Mouse (Mus musculus) erythroblast, embryonic 14.5 days (primary cell): ENCODE measurements around the gene Ano1. TPM values are rescaled to one million over a fixed set of nuclear protein-coding genes. Genes with fewer than 3 reads are reported as not detected.
A peak's percentile ranks its signal among the peaks of the same experiment; 100 is the strongest.

Source experiments
- H3K27me3 ChIP-seq: 2 replicates; pipeline ENCODE4 v1.6.1; 2012; ENCODE audit warnings: inconsistent platforms; ENCODE audit not compliant: control insufficient read depth
- H3K36me3 ChIP-seq: 2 replicates; pipeline ENCODE4 v1.6.1; 2012; ENCODE audit warnings: mild to moderate bottlenecking, inconsistent platforms; ENCODE audit not compliant: control insufficient read depth
- H3K4me1 ChIP-seq: 2 replicates; pipeline ENCODE4 v1.6.1; 2012; ENCODE audit warnings: inconsistent platforms; ENCODE audit not compliant: control insufficient read depth
- H3K4me3 ChIP-seq: replicated peaks from 2 replicates; pipeline ENCODE3; 2012; ENCODE audit warnings: moderate library complexity, mild to moderate bottlenecking, inconsistent platforms
- H3K9me3 ChIP-seq: 2 replicates; pipeline ENCODE4 v1.6.1; 2012; ENCODE audit warnings: low read length, inconsistent platforms, mixed read lengths; ENCODE audit not compliant: control insufficient read depth
- GATA1 ChIP-seq: IDR thresholded peaks from 2 replicates; pipeline ENCODE4 v1.6.1; 2012; ENCODE audit warnings: low read length, inconsistent platforms, mixed read lengths
- TAL1 ChIP-seq: IDR thresholded peaks from 3 replicates; pipeline ENCODE4 v1.6.1; 2012; ENCODE audit warnings: low read length, inconsistent platforms, mixed read lengths
- polyA plus RNA-seq: library from polyadenylated mRNA; stranded (reverse); fragments of >175 nt; gene quantifications from 2 replicates; pipeline ENCODE4 v1.2.3, GENCODE M21; 2012

The Ano1 gene
- polyA plus RNA-seq, 1 experiment, result 0.08 TPM

DNA sequence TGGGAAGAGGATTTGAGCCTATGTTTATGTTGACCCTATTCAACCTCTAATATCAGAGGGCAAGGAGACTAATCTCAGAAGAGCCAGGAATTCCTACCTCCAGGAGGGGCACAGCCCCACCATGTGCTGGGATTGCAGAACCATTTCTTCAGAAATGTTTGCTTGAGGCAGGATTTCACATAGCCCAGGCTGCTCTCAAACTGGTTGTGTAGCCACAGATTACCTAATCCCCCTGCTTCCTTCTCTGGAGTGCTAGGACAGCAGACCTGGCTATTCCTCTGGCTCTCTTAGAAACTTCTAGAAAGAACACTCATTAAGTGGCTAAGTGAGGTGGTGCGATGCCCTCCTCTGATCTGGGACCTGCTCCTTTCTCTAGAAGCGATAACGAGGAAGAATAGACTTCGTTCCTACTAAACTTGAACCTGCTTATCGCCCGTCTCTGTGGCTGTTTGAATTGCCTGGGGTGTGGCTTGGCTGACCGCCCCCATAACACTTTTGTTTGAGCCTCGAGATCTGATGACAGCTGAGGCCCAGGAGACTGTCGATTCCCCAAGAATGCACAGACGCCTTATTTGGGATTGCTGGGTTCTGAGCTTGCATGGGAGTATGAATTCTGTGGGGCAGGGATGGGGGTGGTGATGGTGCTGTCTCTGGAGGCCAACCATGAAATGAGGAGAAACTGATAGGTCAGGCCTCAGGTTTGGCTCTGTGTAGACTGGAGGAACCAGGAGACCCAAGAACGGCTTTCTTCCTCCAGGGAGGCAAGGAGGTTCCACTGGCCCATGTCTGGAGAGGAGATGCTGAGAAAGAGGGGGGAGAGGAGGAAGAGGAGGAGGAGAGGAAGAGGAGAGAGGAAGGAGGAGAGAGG is 4.0 kb upstream of the Ano1 start:
- TF ChIP-seq TAL1 (no peak), GATA1 (no peak)
- Histone ChIP-seq H3K4me1 (peaks cover 37% of the 10 kb centered on the region), H3K9me3 (no peaks in the 10 kb centered on the region), H3K4me3 (no peak overlapping the region), H3K36me3 (no peaks in the 10 kb centered on the region), H3K27me3 (peaks cover 2% of the 10 kb centered on the region)

DNA sequence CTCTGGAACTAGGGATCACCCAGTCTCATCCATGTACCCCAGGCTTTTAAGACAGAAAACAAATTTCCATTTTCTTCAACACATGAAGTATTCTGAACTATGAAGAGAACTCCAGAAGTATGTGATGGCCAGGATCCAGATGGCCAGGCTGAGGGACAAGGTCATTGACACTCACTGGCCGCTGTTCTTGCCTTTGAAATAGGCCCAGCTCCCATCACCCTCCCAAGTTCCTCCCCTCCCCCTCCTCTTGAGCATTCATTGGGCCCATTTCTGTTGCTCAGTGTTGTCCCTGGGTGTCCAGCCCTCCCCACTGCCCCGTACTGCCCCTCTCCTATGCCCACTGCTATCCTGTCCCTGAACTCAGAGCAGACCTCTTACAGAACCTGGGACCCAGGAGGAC is 2.9 kb upstream of the Ano1 start:
- Histone ChIP-seq H3K4me1 (peaks cover 48% of the 10 kb centered on the region), H3K36me3 (no peaks in the 10 kb centered on the region), H3K4me3 (no peak overlapping the region), H3K27me3 (no peaks in the 10 kb centered on the region; the same call in none of the 2 replicates), H3K9me3 (no peaks in the 10 kb centered on the region)
- TF ChIP-seq GATA1 (no peak), TAL1 (no peak)

GRCm38 (mm10) chr7:144753657-144754031 is 1.9 kb upstream of the Ano1 start:
- TF ChIP-seq TAL1, result no peak
- TF ChIP-seq GATA1, result no peak
- no peaks in the 10 kb centered on the region for H3K9me3 ChIP-seq
- H3K4me3 ChIP-seq, result no peak overlapping the region
- no peaks in the 10 kb centered on the region; the same call in none of the 2 replicates for H3K27me3 ChIP-seq
- peaks cover 3% of the 10 kb centered on the region; the same call in 1 of the 2 replicates for H3K36me3 ChIP-seq
- peaks cover 58% of the 10 kb centered on the region for H3K4me1 ChIP-seq

GRCm38 (mm10) chr7:144752919-144753656 is 1.3 kb upstream of the Ano1 start:
- TF ChIP-seq TAL1, result no peak
- TF ChIP-seq GATA1, result no peak
- H3K4me1 ChIP-seq, result peaks cover 64% of the 10 kb centered on the region
- no peak overlapping the region for H3K4me3 ChIP-seq
- H3K36me3 ChIP-seq, result peaks cover 3% of the 10 kb centered on the region; the same call in 1 of the 2 replicates
- H3K27me3 ChIP-seq, result no peaks in the 10 kb centered on the region; the same call in none of the 2 replicates
- H3K9me3 ChIP-seq, result no peaks in the 10 kb centered on the region

GRCm38 (mm10) chr7:144747756-144748155 is 4.0 kb downstream of the Ano1 start:
- H3K4me1 ChIP-seq, result peaks cover 74% of the 10 kb centered on the region
- H3K36me3 ChIP-seq, result peaks cover 3% of the 10 kb centered on the region; the same call in 1 of the 2 replicates
- H3K4me3 ChIP-seq, result peak overlapping the region; percentile 10
- no peaks in the 10 kb centered on the region for H3K27me3 ChIP-seq
- H3K9me3 ChIP-seq, result no peaks in the 10 kb centered on the region
- TF ChIP-seq TAL1, result no peak; the same call in 2 of the 3 replicates

DNA sequence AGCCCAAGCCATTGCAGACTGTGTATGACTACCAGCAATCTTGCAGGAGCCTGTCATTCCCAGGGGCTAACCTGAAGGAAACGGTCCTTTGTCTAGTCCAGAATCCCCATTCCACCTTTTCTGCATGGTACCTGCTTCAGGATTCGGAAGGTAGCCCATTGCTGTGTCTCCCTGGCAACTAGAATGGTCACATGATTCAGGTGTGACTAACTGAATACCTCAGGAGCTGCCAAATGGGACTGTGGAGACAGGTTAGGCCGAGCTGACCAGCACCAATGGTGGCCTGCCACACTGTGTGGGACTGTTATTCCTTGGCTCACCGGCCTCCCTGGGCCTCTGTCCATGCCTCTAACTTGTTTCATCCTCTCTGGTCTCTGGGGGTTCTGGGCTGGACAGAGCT is 5.3 kb downstream of the Ano1 start:
- TF ChIP-seq TAL1, result no peak
- no peak for TF ChIP-seq GATA1
- Histone ChIP-seq H3K4me1 (peaks cover 69% of the 10 kb centered on the region), H3K27me3 (no peaks in the 10 kb centered on the region), H3K4me3 (no peak overlapping the region), H3K36me3 (peaks cover 3% of the 10 kb centered on the region; the same call in 1 of the 2 replicates), H3K9me3 (no peaks in the 10 kb centered on the region)

DNA sequence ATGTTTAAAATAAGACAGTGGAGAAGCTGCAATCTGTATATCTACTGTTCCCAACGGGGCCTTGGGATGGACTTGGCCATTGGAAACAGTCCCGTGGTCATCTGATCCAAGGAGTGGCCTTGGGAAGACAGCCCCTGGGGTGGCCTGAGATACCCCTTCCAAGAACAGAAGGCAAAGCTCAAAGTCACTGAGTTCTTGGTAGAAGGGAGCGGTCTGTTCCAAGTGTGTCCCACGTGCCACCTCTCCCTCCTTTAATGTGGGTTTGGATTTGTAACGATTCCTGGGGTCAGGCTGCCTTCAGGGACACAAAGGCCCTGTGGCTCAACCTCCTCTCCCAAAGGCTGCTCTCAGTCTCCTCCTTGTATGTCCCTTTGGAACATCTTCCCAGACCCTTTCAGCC is 7.9 kb downstream of the Ano1 start:
- H3K27me3 ChIP-seq, result peaks cover 2% of the 10 kb centered on the region; the same call in 1 of the 2 replicates
- TF ChIP-seq GATA1 (no peak), TAL1 (no peak)
- H3K4me1 ChIP-seq, result peaks cover 68% of the 10 kb centered on the region

DNA sequence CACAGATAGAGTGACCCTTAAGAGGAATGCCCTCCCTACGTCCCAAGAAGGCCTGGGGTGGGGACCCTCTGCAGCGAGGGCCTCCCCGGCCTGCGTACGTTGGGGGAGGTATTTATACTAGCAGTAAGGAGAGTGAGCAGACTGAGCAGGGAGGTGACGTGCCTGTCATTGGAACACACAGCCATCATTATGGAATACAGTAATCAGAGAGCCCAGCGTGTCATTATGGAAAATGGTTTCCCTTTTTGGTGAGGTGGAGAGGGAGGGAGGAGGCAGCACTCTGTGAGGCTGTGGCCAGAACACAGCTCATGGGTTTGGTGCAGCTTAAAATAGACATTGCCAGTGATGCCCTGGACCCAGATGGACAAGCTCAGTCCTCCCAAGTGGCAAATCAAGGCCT is 11.1 kb downstream of the Ano1 start:
- Histone ChIP-seq H3K36me3 (peaks cover 7% of the 10 kb centered on the region), H3K27me3 (peaks cover 29% of the 10 kb centered on the region), H3K4me3 (no peak overlapping the region), H3K4me1 (peaks cover 71% of the 10 kb centered on the region), H3K9me3 (no peaks in the 10 kb centered on the region)
- TF ChIP-seq TAL1 (no peak), GATA1 (no peak)

More for the DNA sequence above, 7.9 kb downstream of the Ano1 start:
- no peaks in the 10 kb centered on the region for H3K9me3 ChIP-seq
- no peak overlapping the region for H3K4me3 ChIP-seq
- H3K36me3 ChIP-seq, result no peaks in the 10 kb centered on the region; the same call in 1 of the 2 replicates

DNA sequence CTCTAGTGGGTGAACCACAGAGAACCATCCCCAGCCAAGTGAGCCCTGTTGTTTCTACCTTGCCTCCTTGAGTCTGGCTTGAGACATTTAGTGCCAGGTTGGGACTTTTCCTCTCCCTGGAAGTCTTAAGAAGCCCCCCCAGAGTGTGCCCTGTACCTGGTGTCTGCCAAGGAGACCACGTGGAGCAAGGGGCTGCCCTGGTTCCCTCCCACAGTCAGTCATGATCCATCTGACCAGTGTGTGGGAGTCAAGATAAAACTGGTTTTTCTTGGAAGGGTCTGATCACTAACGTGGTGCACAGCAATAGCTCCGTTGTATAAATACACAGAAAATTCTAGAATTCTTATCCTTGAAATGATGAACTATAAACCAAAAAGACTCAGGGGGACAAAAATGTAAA is 12.0 kb downstream of the Ano1 start:
- peaks cover 4% of the 10 kb centered on the region; the same call in 1 of the 2 replicates for H3K9me3 ChIP-seq
- peaks cover 29% of the 10 kb centered on the region for H3K27me3 ChIP-seq
- H3K36me3 ChIP-seq, result peaks cover 15% of the 10 kb centered on the region
- peaks cover 79% of the 10 kb centered on the region for H3K4me1 ChIP-seq
- no peak overlapping the region for H3K4me3 ChIP-seq
- TF ChIP-seq GATA1 (no peak), TAL1 (no peak)
